Mouse (Mus musculus) E14TG2a.4 (cell line): ENCODE measurements around the gene Unc93b1.

Experiments used
- CTCF ChIP-seq: conservative IDR thresholded peaks from 2 replicates; pipeline ENCODE4 v1.5.1; 2014; ENCODE audit warnings: low read length
- NANOG ChIP-seq: IDR thresholded peaks from 2 replicates; pipeline ENCODE4 v1.6.1; 2014; ENCODE audit warnings: borderline replicate concordance, low read length, mixed read lengths
- POU5F1 ChIP-seq: IDR thresholded peaks from 2 replicates; pipeline ENCODE4 v1.6.1; 2014; ENCODE audit warnings: low read length, borderline replicate concordance

DNA sequence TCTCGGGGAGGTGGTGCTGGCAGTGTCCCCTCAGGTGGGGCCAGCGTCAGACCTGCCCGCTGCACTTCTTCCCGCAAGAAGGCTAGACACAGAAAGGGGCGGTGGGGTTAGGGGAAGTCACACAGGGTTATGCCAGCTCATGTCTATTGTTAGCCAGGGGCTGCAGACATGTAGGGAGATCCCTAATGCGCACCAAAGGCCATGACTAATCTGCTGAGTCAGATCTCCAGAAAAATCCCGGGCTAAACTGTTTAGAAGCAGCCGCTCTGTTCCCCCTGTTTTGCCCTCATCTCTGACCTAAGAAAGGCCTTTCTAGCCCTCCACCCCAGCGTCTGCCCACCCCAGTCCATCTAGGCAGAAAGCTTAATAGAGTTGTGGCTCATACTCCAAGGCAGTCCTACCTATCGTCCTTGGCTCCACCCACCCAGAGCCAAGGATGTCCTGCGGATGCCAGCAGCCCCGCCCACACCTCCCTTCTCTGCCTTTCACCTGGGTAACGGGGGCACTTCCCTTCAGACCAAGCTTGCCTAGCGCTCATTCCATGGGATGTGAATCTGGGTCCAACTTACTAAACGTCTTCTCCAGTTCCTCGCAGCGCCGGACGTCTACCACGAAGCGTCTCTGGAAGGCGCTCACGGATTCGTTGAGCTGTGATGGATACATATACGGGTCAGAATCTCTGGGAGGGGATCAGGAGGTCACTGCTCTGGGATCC, 31.2 kb upstream of the Unc93b1 start:
- TF ChIP-seq CTCF (no peak), NANOG (no peak), POU5F1 (no peak)
